Mouse (Mus musculus) forebrain, embryonic 13.5 days (tissue): ENCODE data around the gene Ttc36. TPM values are rescaled to one million over a fixed set of nuclear protein-coding genes. Genes with fewer than 3 reads are reported as not detected.

Source experiments
- ATAC-seq: fragments of 200-750 bp; cut with Nextera tagmentation; 2 replicates; pipeline ENCODE4 v1.8.0; 2017
- H3K27ac ChIP-seq: fragments of 300-500 bp; sonication (generic); 2 replicates; pipeline ENCODE4 v1.5.1; 2015; ENCODE audit warnings: inconsistent platforms, mild to moderate bottlenecking, moderate library complexity
- H3K27me3 ChIP-seq: fragments of 300-500 bp; sonication (generic); 2 replicates; pipeline ENCODE4 v1.6.1; 2015; ENCODE audit warnings: mild to moderate bottlenecking, inconsistent platforms
- H3K36me3 ChIP-seq: fragments of 300-500 bp; sonication (generic); 2 replicates; pipeline ENCODE4 v1.6.1; 2015; ENCODE audit warnings: mild to moderate bottlenecking, inconsistent platforms; ENCODE audit not compliant: poor library complexity, severe bottlenecking
- H3K4me1 ChIP-seq: fragments of 300-500 bp; sonication (generic); 2 replicates; pipeline ENCODE4 v1.6.1; 2015; ENCODE audit warnings: inconsistent platforms
- H3K4me2 ChIP-seq: fragments of 300-500 bp; sonication (generic); 2 replicates; pipeline ENCODE4 v1.6.1; 2015; ENCODE audit warnings: inconsistent platforms, mild to moderate bottlenecking, moderate library complexity
- H3K4me3 ChIP-seq: fragments of 300-500 bp; sonication (generic); 2 replicates; pipeline ENCODE4 v1.5.1; 2015; ENCODE audit warnings: mild to moderate bottlenecking, inconsistent platforms
- H3K9ac ChIP-seq: fragments of 300-500 bp; sonication (generic); 2 replicates; pipeline ENCODE4 v1.6.1; 2015; ENCODE audit warnings: mild to moderate bottlenecking, inconsistent platforms
- H3K9me3 ChIP-seq: fragments of 300-500 bp; sonication (generic); replicated peaks from 2 replicates; pipeline ENCODE4 v1.6.1; 2016; ENCODE audit warnings: inconsistent platforms
- WGBS: fragments of 180-500 bp; shearing (Covaris S2); methylation state at CpG from one replicate; pipeline ENCODE4 v1.1.7; 2015; 5-methylcytosine and 5-hydroxymethylcytosine counted together
- polyA plus RNA-seq: library from polyadenylated mRNA; unstranded; fragments of >200 nt; fragmentation: Nextera tagmentation; extraction: Ambion mirVana; gene quantifications from 2 replicates; pipeline ENCODE4 v1.2.1, GENCODE M21; 2015

Ttc36 gene
- polyA plus RNA-seq, 1 experiment from 2014 or later: not detected

- Histone ChIP-seq H3K36me3 (peaks cover 82% of the 10 kb centered on the region), H3K27me3 (no peaks in the 10 kb centered on the region), H3K4me3 (no peak overlapping the region), H3K9me3 (no peaks in the 10 kb centered on the region), H3K4me1 (no peaks in the 10 kb centered on the region), H3K9ac (no peak overlapping the region), H3K4me2 (no peak overlapping the region), H3K27ac (no peak overlapping the region)
- 95% methylated on average over 10 of the region's 10 CpGs for WGBS
- no peak for ATAC-seq
These were observed 4.9 kb upstream of the Ttc36 start for GRCm38 (mm10) chr9:44807778-44808177.

GRCm38 (mm10) chr9:44807141-44807540 lies 4.3 kb upstream of the Ttc36 start:
- Histone ChIP-seq H3K9ac (no peak overlapping the region), H3K4me3 (no peak overlapping the region), H3K36me3 (peaks cover 76% of the 10 kb centered on the region), H3K27ac (no peak overlapping the region), H3K4me1 (no peaks in the 10 kb centered on the region), H3K4me2 (no peak overlapping the region), H3K9me3 (no peaks in the 10 kb centered on the region), H3K27me3 (no peaks in the 10 kb centered on the region)
- WGBS: 64% methylated on average over 5 of the region's 5 CpGs
- ATAC-seq: no peak

DNA sequence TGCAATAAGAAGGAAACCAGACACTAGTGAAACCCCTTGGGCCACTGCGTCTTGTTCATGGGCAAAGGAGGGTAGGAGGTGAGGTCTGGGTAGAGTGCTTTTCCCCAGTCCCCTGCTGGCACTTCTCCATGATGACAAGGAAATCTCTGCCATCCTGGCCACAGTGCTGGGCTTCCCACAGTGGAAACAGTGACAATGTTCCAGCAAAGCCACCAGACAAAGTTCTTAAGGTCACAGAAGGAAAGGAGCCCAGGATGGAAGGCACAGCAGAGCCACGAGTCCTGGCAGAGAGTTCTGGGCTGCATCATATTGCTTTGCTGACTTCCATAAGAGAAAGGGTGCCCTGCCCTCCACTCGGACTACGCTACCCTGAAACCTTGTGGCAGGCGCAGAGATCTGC lies 2.7 kb upstream of the Ttc36 start:
- WGBS: 93% methylated on average over 5 of the region's 5 CpGs
- Histone ChIP-seq H3K9me3 (no peaks in the 10 kb centered on the region), H3K27me3 (peaks cover 7% of the 10 kb centered on the region), H3K36me3 (peaks cover 60% of the 10 kb centered on the region), H3K9ac (no peak overlapping the region), H3K27ac (no peak overlapping the region), H3K4me2 (no peak overlapping the region), H3K4me1 (no peaks in the 10 kb centered on the region), H3K4me3 (no peak overlapping the region)
- no peak for ATAC-seq

DNA sequence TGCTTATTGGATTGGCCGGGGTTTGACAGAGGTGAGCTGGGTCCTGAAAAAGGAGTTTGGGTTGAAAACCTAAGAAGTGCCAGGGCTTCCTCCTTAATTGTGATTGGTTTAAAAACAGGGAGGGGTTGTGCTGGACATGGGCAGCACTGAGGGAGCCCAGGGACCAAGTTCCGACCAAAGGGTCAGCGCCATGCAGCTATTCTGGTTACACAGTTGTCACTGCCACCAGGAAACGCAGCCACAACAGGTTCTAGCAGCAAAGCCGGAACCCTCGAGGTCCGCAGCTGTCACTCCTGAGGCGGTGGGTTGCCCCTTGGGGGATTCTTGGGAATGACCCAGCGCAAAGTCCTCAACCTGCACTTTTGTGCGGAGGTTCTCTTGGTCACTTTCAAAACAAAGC lies 1.8 kb upstream of the Ttc36 start:
- peaks cover 14% of the 10 kb centered on the region for H3K27me3 ChIP-seq
- H3K9ac ChIP-seq: no peak overlapping the region
- peaks cover 6% of the 10 kb centered on the region; the same call in 1 of the 2 replicates for H3K4me1 ChIP-seq
- WGBS: 93% methylated on average over 10 of the region's 10 CpGs
- H3K9me3 ChIP-seq: no peaks in the 10 kb centered on the region
- peaks cover 51% of the 10 kb centered on the region for H3K36me3 ChIP-seq
- no peak for ATAC-seq
- no peak overlapping the region for H3K27ac ChIP-seq
- no peak overlapping the region for H3K4me2 ChIP-seq
- no peak overlapping the region for H3K4me3 ChIP-seq

DNA sequence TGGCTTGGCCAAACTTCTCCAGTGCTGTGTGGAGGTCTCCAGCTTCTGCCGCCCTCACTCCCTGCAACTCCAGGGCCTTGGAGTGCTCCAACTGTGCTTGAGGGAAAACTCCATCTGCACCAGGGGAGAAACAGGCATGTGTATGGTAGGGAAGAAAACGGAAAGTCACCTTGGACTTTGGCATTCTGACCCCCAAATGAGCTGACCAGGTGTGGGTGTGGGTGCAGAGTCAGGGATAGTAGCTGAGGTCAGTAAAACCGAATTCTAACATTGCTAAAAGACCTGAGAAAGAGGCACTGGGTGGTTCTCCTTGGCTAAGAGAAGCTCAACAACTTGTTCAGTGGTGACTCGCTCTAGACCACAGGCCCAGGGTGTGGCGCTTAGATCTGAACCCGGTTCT lies 1.2 kb downstream of the Ttc36 start:
- WGBS: 81% methylated on average over 6 of the region's 6 CpGs
- H3K36me3 ChIP-seq: peaks cover 21% of the 10 kb centered on the region
- no peak overlapping the region for H3K27ac ChIP-seq
- peaks cover 17% of the 10 kb centered on the region for H3K4me1 ChIP-seq
- ATAC-seq: no peak
- H3K9me3 ChIP-seq: no peaks in the 10 kb centered on the region
- H3K4me3 ChIP-seq: no peak overlapping the region
- H3K9ac ChIP-seq: no peak overlapping the region
- peaks cover 24% of the 10 kb centered on the region for H3K27me3 ChIP-seq
- H3K4me2 ChIP-seq: no peak overlapping the region

DNA sequence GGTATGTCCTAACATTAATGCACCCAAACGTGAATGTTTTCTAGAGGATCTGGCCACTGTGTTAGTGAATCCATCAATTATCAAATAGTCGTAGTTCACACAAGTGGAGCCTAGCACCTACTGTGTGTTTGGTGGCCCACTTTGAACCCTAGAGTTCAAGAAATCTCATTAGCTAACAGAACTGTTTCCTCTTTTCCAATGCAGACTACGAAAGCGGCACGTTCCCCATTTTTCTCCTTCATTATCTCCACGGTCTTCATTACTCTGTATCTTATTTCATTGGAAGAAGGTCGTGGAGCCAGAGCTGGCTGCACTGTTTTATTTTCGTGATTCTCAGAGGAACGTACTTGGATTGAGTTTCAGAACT lies 2.9 kb downstream of the Ttc36 start:
- ATAC-seq: no peak
- WGBS: 41% methylated on average over 9 of the region's 9 CpGs
- peak overlapping the region; percentile 64 for H3K4me3 ChIP-seq
- peaks cover 24% of the 10 kb centered on the region for H3K27me3 ChIP-seq
- H3K27ac ChIP-seq: no peak overlapping the region
- peaks cover 17% of the 10 kb centered on the region for H3K4me1 ChIP-seq
- peak overlapping the region; percentile 76 for H3K9ac ChIP-seq
- peaks cover 5% of the 10 kb centered on the region for H3K36me3 ChIP-seq
- no peaks in the 10 kb centered on the region for H3K9me3 ChIP-seq
- peak overlapping the region; percentile 98 for H3K4me2 ChIP-seq

DNA sequence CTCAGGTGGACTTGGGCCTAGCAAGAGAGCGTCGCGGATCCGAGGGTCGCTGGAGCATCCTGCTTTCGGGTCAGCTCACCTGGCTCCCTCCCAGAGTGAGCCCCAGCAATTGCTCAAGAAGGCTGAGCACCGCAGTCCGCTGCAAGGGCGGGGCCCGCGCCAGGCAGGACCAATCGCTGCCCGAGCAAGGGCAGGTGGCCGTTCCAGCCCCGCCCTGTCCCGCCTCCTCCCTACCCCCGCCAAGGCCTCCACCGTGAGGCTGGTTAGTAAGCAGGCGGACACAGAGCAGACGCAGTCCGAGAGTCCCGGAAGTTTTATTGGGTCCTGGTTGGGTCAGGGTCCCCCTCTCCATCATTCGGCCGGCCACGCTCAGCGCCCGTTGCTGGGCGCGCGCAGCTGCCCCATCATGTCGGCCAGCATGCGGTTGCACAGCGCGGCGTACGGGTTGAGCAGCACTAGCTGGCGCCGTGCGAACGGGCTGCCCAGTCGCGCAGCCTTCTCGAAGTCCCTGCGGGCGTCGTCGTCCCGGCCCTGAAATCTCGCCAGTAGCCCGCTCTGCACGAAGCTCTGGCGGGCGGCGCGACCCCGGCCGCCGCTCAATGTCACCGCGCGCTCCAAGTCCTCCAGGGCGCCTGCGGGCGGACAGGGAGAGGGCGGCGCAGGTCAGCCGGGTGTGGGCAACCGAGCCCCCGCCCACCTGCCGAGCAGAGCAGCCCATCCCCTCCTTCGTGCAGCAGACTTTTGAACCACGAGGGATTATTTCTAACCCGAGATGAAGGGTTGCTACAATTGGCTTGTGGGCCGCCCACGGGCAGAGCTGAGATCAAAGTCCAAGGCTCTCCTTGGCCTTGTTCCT lies 3.5 kb downstream of the Ttc36 start, which contains the start of gene Tmem25:
Gene Tmem25, minus strand, starts transcription at position 206 of the 856 bp plus-strand sequence.
- peak within 1 kb of the TSS; percentile 70 for H3K27ac ChIP-seq
- peak; percentile 97 for ATAC-seq
- H3K9me3 ChIP-seq: no peaks in the 10 kb centered on the region
- peaks cover 24% of the 10 kb centered on the region for H3K27me3 ChIP-seq
- peak within 1 kb of the TSS; percentile 64 for H3K4me3 ChIP-seq
- H3K4me1 ChIP-seq: peaks cover 17% of the 10 kb centered on the region
- H3K9ac ChIP-seq: peak within 1 kb of the TSS; percentile 76
- WGBS: under 1% methylated on average over 73 of the region's 75 CpGs
- peak within 1 kb of the TSS; percentile 98 for H3K4me2 ChIP-seq
- H3K36me3 ChIP-seq: no peaks in the 10 kb centered on the region

- H3K9ac ChIP-seq: peak overlapping the region; percentile 76; the same call in 1 of the 2 replicates
- peaks cover 24% of the 10 kb centered on the region for H3K27me3 ChIP-seq
- no peak overlapping the region for H3K27ac ChIP-seq
- peak overlapping the region; percentile 64 for H3K4me3 ChIP-seq
- 0 out of 2 replicates have a peak, but pooled peaks cover 2% of the 10 kb centered on the region for H3K36me3 ChIP-seq
- no peak for ATAC-seq
- peak overlapping the region; percentile 98 for H3K4me2 ChIP-seq
- peaks cover 17% of the 10 kb centered on the region for H3K4me1 ChIP-seq
- H3K9me3 ChIP-seq: no peaks in the 10 kb centered on the region
- WGBS: 48% methylated on average over 7 of the region's 7 CpGs
These were observed 4.6 kb downstream of the Ttc36 start for GRCm38 (mm10) chr9:44798298-44798697.

DNA sequence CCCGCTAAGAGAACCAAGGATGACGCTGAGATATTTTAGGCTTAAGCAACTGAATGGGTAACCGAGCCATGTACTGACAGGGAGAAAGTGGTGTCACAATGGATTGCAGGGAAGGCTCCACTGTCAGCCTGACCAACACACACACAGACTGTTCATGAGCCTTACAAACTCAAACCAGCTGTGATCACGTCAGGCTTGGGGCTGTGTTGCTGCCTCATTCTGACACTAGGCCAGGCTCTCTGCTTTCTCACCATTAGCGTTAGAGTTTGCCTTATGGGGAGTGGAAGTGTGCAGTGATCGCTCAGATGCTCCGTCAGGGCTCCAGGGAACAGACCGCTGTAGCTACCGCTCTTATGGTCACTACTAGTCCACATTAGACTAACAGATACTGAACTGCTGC lies 10.0 kb downstream of the Ttc36 start:
- Histone ChIP-seq H3K27ac (no peak overlapping the region), H3K4me2 (no peak overlapping the region), H3K4me1 (no peaks in the 10 kb centered on the region), H3K4me3 (no peak overlapping the region), H3K36me3 (peaks cover 50% of the 10 kb centered on the region), H3K9ac (no peak overlapping the region), H3K9me3 (no peaks in the 10 kb centered on the region), H3K27me3 (peaks cover 1% of the 10 kb centered on the region; the same call in 1 of the 2 replicates)
- 83% methylated on average over 9 of the region's 9 CpGs for WGBS
- no peak for ATAC-seq

- peak; percentile 99 for ATAC-seq
- 0 out of 2 replicates have a peak, but pooled peaks cover 3% of the 10 kb centered on the region for H3K9me3 ChIP-seq
- H3K9ac ChIP-seq: peak overlapping the region; percentile 93
- H3K36me3 ChIP-seq: peaks cover 19% of the 10 kb centered on the region
- H3K27me3 ChIP-seq: no peaks in the 10 kb centered on the region
- peak overlapping the region; percentile 82 for H3K27ac ChIP-seq
- H3K4me2 ChIP-seq: peak overlapping the region; percentile 87
- H3K4me1 ChIP-seq: peaks cover 8% of the 10 kb centered on the region
- peak overlapping the region; percentile 81 for H3K4me3 ChIP-seq
- WGBS: under 1% methylated on average over 41 of the region's 41 CpGs
These were observed 29.9 kb downstream of the Ttc36 start for GRCm38 (mm10) chr9:44772750-44773651.

DNA sequence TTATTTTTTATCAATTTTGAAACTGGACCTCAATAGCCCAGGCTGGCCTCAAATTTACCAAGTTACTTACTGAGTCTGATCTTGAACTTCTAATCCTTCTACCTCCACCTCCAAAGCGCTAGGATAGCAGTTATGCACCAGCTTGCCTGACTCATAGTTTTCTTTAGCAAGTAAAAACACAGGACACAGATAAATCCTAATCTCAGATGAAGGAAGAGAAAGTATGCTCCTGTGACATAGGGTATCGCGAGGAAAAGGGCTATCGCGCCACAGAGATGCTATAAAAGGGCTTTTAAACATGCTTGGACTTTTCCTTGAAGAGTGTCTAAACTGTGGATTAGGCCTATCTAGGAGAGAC lies 30.5 kb downstream of the Ttc36 start:
- WGBS: 28% methylated on average over 5 of the region's 5 CpGs
- no peak for ATAC-seq
- H3K9me3 ChIP-seq: 0 out of 2 replicates have a peak, but pooled peaks cover 3% of the 10 kb centered on the region
- H3K27me3 ChIP-seq: no peaks in the 10 kb centered on the region
- H3K4me1 ChIP-seq: peaks cover 8% of the 10 kb centered on the region
- peak overlapping the region; percentile 87; the same call in 1 of the 2 replicates for H3K4me2 ChIP-seq
- peaks cover 19% of the 10 kb centered on the region for H3K36me3 ChIP-seq
- H3K27ac ChIP-seq: 0 out of 2 replicates have a peak overlapping the region, but pooled peaks have one; percentile 82
- no peak overlapping the region for H3K9ac ChIP-seq
- peak overlapping the region; percentile 81; the same call in 1 of the 2 replicates for H3K4me3 ChIP-seq

GRCm38 (mm10) chr9:44771376-44771775 lies 31.5 kb downstream of the Ttc36 start:
- no peak overlapping the region for H3K4me2 ChIP-seq
- 93% methylated on average over 5 of the region's 5 CpGs for WGBS
- H3K27ac ChIP-seq: no peak overlapping the region
- no peak overlapping the region for H3K9ac ChIP-seq
- H3K4me3 ChIP-seq: no peak overlapping the region
- H3K27me3 ChIP-seq: no peaks in the 10 kb centered on the region
- 0 out of 2 replicates have a peak, but pooled peaks cover 3% of the 10 kb centered on the region for H3K9me3 ChIP-seq
- peaks cover 16% of the 10 kb centered on the region for H3K36me3 ChIP-seq
- peaks cover 15% of the 10 kb centered on the region for H3K4me1 ChIP-seq
- no peak for ATAC-seq
